Mouse (Mus musculus) thymus, adult 18-20 months (tissue): ENCODE measurements around the gene Rbm28.
"Not testable (repeated sequence)": the region's sequence is repeated elsewhere in the genome, so short reads cannot be mapped to it uniquely, and the experiment has no call there.

Experiments used
- DNase-seq, 2 experiments: peaks; one replicate each; pipeline ENCODE4 v3.0.0; 2022; ENCODE audit warnings: mixed read lengths in 2 of 2

Gene Rbm28

GRCm38 (mm10) chr6:29193961-29194750 lies 29.4 kb upstream of the Rbm28 start:
- DNase-seq = peak in 1 of 2 experiments; percentile 0

- no peak for DNase-seq
These were observed 23.1 kb upstream of the Rbm28 start for GRCm38 (mm10) chr6:29187936-29188335.

GRCm38 (mm10) chr6:29179843-29180242 lies 15.0 kb upstream of the Rbm28 start:
- DNase-seq = no peak

- DNase-seq = no peak
These were observed 14.3 kb upstream of the Rbm28 start, which contains the start of gene Prrt4 for GRCm38 (mm10) chr6:29178888-29179658. TSS of gene Prrt4 (minus strand) at chr6:29179584.

GRCm38 (mm10) chr6:29177901-29178879 lies 13.4 kb upstream of the Rbm28 start:
- no peak for DNase-seq

- DNase-seq = no peak
These were observed 10.3 kb upstream of the Rbm28 start for GRCm38 (mm10) chr6:29175113-29175512.

- DNase-seq = no peak
These were observed 9.6 kb upstream of the Rbm28 start for GRCm38 (mm10) chr6:29174368-29174767.

GRCm38 (mm10) chr6:29170952-29171388 lies 6.2 kb upstream of the Rbm28 start:
- peak; percentile 44 to 58 for DNase-seq

GRCm38 (mm10) chr6:29170063-29170921 lies 5.5 kb upstream of the Rbm28 start:
- peak; percentile 37 to 53 for DNase-seq

GRCm38 (mm10) chr6:29169675-29170062 lies 4.9 kb upstream of the Rbm28 start:
- DNase-seq = no peak

GRCm38 (mm10) chr6:29168871-29169270 lies 4.1 kb upstream of the Rbm28 start:
- no peak for DNase-seq

- no peak for DNase-seq
These were observed 1.4 kb upstream of the Rbm28 start for GRCm38 (mm10) chr6:29166196-29166595.

- DNase-seq = not testable (repeated sequence)
These were observed 3.5 kb downstream of the Rbm28 start for GRCm38 (mm10) chr6:29161291-29161690.

- DNase-seq = no peak
These were observed 4.0 kb downstream of the Rbm28 start for GRCm38 (mm10) chr6:29160786-29161185.

- DNase-seq = no peak
These were observed 8.5 kb downstream of the Rbm28 start for GRCm38 (mm10) chr6:29156326-29156725.

GRCm38 (mm10) chr6:29150001-29150400 lies 14.8 kb downstream of the Rbm28 start:
- no peak for DNase-seq

GRCm38 (mm10) chr6:29147407-29148010 lies 17.3 kb downstream of the Rbm28 start:
- DNase-seq = no peak

GRCm38 (mm10) chr6:29146641-29147040 lies 18.2 kb downstream of the Rbm28 start:
- DNase-seq = no peak

GRCm38 (mm10) chr6:29145456-29146307 lies 19.1 kb downstream of the Rbm28 start:
- no peak for DNase-seq

- DNase-seq = no peak
These were observed 19.8 kb downstream of the Rbm28 start for GRCm38 (mm10) chr6:29144971-29145370.
